Mouse (Mus musculus) ovary, adult 18-20 months (tissue): ENCODE results near the gene Mapkapk5.

Experiments used
- DNase-seq: peaks from one replicate; pipeline ENCODE4 v3.0.0; 2022; ENCODE audit warnings: low spot score, mixed read lengths

Gene Mapkapk5

GRCm38 (mm10) chr5:121500719-121501118, 45.0 kb downstream of the Mapkapk5 start:
- DNase-seq, result no peak

- no peak for DNase-seq
Measured at GRCm38 (mm10) chr5:121493305-121493704, 52.4 kb downstream of the Mapkapk5 start.

GRCm38 (mm10) chr5:121484801-121485200, 60.9 kb downstream of the Mapkapk5 start:
- no peak for DNase-seq

- DNase-seq, result no peak
Measured at GRCm38 (mm10) chr5:121477680-121478079, 68.0 kb downstream of the Mapkapk5 start.

GRCm38 (mm10) chr5:121476040-121476439, 69.7 kb downstream of the Mapkapk5 start:
- no peak for DNase-seq
